Mouse (Mus musculus): ENCODE results near the gene Ctnnal1.
A peak's percentile ranks its signal among the peaks of the same experiment; 100 is the strongest.

Ctnnal1 gene

GRCm38 (mm10) chr4:56801907-56802668 is 62.9 kb downstream of the Ctnnal1 start, which contains the start of the genes Elp1 and Fam206a:
Gene Elp1, minus strand, starts transcription at chr4:56802331.
Gene Fam206a, plus strand, starts transcription at chr4:56802345.
- DNase-seq (ENCODE audit: low spot score), result peak; percentile 99

- DNase-seq (ENCODE audit: low spot score), result no peak
Measured at GRCm38 (mm10) chr4:56791373-56791772, 73.6 kb downstream of the Ctnnal1 start.

GRCm38 (mm10) chr4:56771065-56771464 is 93.9 kb downstream of the Ctnnal1 start:
- DNase-seq (ENCODE audit: low spot score), result no peak

- no peak for DNase-seq (ENCODE audit: low spot score)
Measured at GRCm38 (mm10) chr4:56768913-56769312, 96.1 kb downstream of the Ctnnal1 start.

GRCm38 (mm10) chr4:56767861-56768284 is 97.1 kb downstream of the Ctnnal1 start:
- no peak for DNase-seq (ENCODE audit: low spot score)

Data from ovary, postnatal 10 days (tissue).